Mouse (Mus musculus) lung, embryonic 14.5 days (tissue): ENCODE results near the gene Zbtb38. TPM values are rescaled to one million over a fixed set of nuclear protein-coding genes. Genes with fewer than 3 reads are reported as not detected.
"Not testable (repeated sequence)": the region's sequence is repeated elsewhere in the genome, so short reads cannot be mapped to it uniquely, and the experiment has no call there.

Experiments used
- ATAC-seq: fragments of 200-750 bp; cut with Nextera tagmentation; 2 replicates; pipeline ENCODE4 v1.8.0; 2017; ENCODE audit warnings: mild to moderate bottlenecking, moderate TSS enrichment, moderate library complexity; ENCODE audit not compliant: insufficient read depth
- DNase-seq: peaks from one replicate; pipeline ENCODE4 v3.0.0-alpha.2; 2015
- H3K27ac ChIP-seq: fragments of 300-500 bp; sonication (generic); 2 replicates; pipeline ENCODE4 v1.5.1; 2014; ENCODE audit warnings: low read depth, mild to moderate bottlenecking, moderate library complexity
- H3K27me3 ChIP-seq: fragments of 300-500 bp; sonication (generic); 2 replicates; pipeline ENCODE4 v1.6.1; 2014; ENCODE audit warnings: low read length, control low read depth; ENCODE audit not compliant: insufficient read depth
- H3K36me3 ChIP-seq: fragments of 300-500 bp; sonication (generic); 2 replicates; pipeline ENCODE4 v1.6.1; 2014; ENCODE audit warnings: control low read depth; ENCODE audit not compliant: insufficient read depth
- H3K4me1 ChIP-seq: fragments of 300-500 bp; sonication (generic); 2 replicates; pipeline ENCODE4 v1.6.1; 2014; ENCODE audit warnings: antibody characterized with exemption, control low read depth; ENCODE audit not compliant: insufficient read depth
- H3K4me2 ChIP-seq: fragments of 300-500 bp; sonication (generic); 2 replicates; pipeline ENCODE4 v1.6.1; 2014; ENCODE audit warnings: mild to moderate bottlenecking
- H3K4me3 ChIP-seq: fragments of 300-500 bp; sonication (generic); 2 replicates; pipeline ENCODE4 v1.5.1; 2014; ENCODE audit warnings: low read depth, low read length
- H3K9ac ChIP-seq: fragments of 300-500 bp; sonication (generic); 2 replicates; pipeline ENCODE4 v1.6.1; 2014
- H3K9me3 ChIP-seq: fragments of 300-500 bp; sonication (generic); 2 replicates; pipeline ENCODE4 v1.6.1; 2016; ENCODE audit warnings: low read depth, low read length, control low read depth
- CTCF ChIP-seq: IDR thresholded peaks from 2 replicates; pipeline ENCODE4 v1.5.1; 2016; ENCODE audit warnings: antibody characterized with exemption, low read depth
- WGBS: fragments of 180-500 bp; shearing (Covaris S2); extraction: QIAGEN DNeasy Blood & Tissue Kit; methylation state at CpG from one replicate; pipeline ENCODE4 v1.1.7; 2014; 5-methylcytosine and 5-hydroxymethylcytosine counted together
- polyA plus RNA-seq: library from polyadenylated mRNA; unstranded; fragments of >200 nt; fragmentation: Nextera tagmentation; extraction: Ambion mirVana; gene quantifications from 2 replicates; pipeline ENCODE4 v1.2.1, GENCODE M21; 2014

Zbtb38 gene
- polyA plus RNA-seq, 1 experiment from 2014 or later, result 24.5 TPM

DNA sequence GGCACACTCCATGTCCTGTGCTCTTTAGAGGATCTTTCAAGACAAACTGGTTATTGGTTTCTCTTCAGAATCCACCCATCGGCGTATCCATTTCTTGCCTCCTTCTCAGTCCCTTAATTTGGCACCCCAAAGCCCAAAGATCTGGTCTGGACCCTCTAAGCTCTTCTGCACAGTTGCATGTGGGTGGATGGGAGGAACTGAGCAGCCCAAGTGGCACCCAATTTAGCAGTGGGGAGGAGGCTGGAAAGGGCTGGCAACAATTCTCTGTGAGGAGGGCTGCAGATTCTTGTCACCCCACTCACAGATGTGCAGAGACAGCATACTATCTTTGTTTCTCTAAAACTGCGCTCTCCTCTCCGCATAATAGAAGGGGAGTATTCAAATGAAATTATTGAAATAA, 103.3 kb downstream of the Zbtb38 start:
- no peak overlapping the region for H3K4me3 ChIP-seq
- no peaks in the 10 kb centered on the region for H3K36me3 ChIP-seq
- no peak overlapping the region for H3K4me2 ChIP-seq
- no peaks in the 10 kb centered on the region for H3K9me3 ChIP-seq
- H3K27ac ChIP-seq, result no peak overlapping the region
- no peak for TF ChIP-seq CTCF
- DNase-seq (no peak), ATAC-seq (no peak)
- H3K4me1 ChIP-seq, result no peaks in the 10 kb centered on the region
- WGBS, result 87% methylated on average over 4 of the region's 4 CpGs
- H3K9ac ChIP-seq, result no peak overlapping the region
- no peaks in the 10 kb centered on the region for H3K27me3 ChIP-seq

DNA sequence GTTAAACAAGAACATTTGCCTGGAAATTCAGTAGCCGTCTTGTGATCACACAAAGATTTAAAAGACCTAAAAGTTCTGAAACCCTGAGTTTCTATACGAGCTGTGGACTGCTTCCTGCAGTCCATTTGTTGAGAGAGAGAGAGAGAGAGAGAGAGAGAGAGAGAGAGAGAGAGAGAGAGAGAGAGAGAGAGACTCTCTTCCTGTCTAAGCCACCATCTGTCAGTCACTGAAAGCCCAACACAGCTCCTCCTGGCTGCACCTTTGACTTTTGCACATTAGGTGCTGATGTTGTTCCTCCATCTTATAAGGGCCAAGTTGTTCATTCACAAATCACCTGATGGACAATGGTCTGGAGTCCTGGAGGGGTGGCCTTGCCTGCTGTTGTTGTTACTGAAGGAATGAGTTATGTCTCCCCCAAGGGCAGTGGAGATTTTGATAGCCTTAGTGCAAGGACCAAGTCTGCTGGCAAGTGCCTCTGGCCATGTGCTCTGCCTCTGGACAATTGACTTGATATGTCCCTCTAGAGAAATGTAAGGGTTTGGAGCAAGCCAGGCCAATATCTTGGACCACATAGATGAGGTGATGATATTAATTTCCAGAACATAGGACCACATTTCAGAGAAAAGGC, 105.8 kb downstream of the Zbtb38 start:
- Histone ChIP-seq H3K4me2 (no peak overlapping the region), H3K27me3 (no peaks in the 10 kb centered on the region), H3K27ac (no peak overlapping the region), H3K4me3 (no peak overlapping the region), H3K36me3 (no peaks in the 10 kb centered on the region), H3K4me1 (no peaks in the 10 kb centered on the region), H3K9me3 (no peaks in the 10 kb centered on the region), H3K9ac (no peak overlapping the region)
- TF ChIP-seq CTCF, result no peak
- 46% methylated on average over 2 of the region's 2 CpGs for WGBS
- DNase-seq (no peak), ATAC-seq (no peak)

DNA sequence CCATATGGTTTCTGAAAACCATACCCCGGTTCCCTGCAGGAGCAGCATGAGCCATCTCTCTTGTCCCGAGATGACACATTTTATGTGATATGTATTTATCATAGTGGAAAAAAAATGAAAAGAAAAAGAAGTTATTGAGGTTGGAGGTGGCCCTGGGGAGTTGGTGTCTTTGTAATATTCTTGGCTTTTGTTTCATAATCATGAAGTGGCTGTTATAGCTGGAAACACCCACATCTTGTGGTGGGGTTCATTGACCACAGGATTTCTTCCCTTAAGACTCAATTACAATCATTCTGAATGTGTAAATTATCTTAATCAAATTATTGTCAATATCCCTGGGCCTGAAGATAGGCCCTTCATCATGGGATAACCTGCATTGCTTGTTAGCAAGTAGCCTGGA, 107.8 kb downstream of the Zbtb38 start:
- Histone ChIP-seq H3K4me3 (no peak overlapping the region), H3K27ac (no peak overlapping the region), H3K36me3 (no peaks in the 10 kb centered on the region), H3K4me1 (no peaks in the 10 kb centered on the region), H3K4me2 (no peak overlapping the region), H3K27me3 (no peaks in the 10 kb centered on the region), H3K9ac (no peak overlapping the region), H3K9me3 (no peaks in the 10 kb centered on the region)
- TF ChIP-seq CTCF, result no peak
- DNase-seq (no peak), ATAC-seq (no peak)
- 79% methylated on average over 2 of the region's 2 CpGs for WGBS

DNA sequence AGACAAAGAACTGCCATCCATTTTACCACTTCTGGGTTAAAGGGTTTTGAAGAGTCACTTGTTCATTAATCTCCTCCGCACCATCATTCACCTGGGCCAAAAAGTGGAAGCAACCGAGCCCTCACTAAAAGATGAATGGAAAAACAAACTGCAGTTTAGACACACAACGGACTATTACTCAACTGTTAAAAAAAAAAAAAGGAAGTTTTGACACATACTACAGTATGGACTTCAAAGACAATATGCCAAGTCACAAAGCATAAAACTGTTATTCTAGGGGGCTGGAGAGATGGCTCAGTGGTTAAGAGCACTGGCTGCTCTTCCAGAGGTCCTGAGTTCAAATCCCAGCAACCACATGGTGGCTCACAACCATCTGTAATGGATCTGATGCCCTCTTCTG, 108.6 kb downstream of the Zbtb38 start:
- H3K9me3 ChIP-seq, H3K4me2 ChIP-seq, H3K36me3 ChIP-seq, H3K27me3 ChIP-seq, ATAC-seq, H3K4me3 ChIP-seq, H3K9ac ChIP-seq, DNase-seq, H3K27ac ChIP-seq, H3K4me1 ChIP-seq: not testable (repeated sequence)
- WGBS, result 75% methylated on average over 3 of the region's 3 CpGs

DNA sequence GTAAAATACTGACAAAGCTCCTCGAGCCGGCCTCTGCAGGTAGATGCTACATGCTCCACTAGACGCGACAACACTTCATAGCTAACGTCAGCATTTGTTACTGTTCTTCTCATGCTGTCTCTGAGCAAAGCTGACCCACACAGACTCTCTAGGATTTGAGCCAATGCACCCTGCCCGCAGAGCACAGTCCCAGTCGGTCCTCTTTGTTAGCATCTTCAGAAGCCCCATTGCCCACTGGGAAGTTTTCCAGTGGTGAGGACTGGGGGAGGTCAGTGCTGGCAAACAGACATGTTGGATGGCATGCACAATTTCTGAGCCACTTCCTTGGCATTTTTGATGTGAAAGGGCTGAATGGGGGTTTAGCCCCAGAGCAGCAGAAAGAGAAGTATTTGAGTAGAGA, 113.2 kb downstream of the Zbtb38 start:
- DNase-seq, result no peak
- Histone ChIP-seq H3K9ac (no peak overlapping the region), H3K4me1 (no peaks in the 10 kb centered on the region), H3K4me3 (no peak overlapping the region), H3K36me3 (no peaks in the 10 kb centered on the region), H3K27ac (no peak overlapping the region), H3K27me3 (no peaks in the 10 kb centered on the region), H3K4me2 (no peak overlapping the region), H3K9me3 (no peaks in the 10 kb centered on the region)
- TF ChIP-seq CTCF, result no peak
- no peak for ATAC-seq
- 91% methylated on average over 7 of the region's 7 CpGs for WGBS

DNA sequence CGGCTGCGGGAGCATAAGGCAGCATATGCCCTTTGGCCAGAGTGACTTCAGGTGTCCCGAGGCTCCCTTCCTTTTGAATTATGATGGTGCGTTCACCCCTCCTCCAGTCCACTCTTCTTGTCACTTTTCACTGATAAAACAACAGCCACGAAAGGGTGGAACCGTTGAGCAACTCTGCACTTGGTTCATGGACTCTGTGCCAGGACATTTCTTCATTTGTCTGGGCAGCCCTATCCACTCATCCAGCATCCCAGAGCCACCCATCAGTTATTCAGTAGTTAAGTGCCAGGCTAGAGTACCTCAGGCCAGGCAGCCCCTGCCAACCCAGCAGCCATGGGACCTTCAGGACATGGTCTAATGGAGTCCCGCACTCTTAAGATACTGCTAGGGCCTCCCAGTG, 114.1 kb downstream of the Zbtb38 start:
- H3K27ac ChIP-seq, result no peak overlapping the region
- 65% methylated on average over 7 of the region's 7 CpGs for WGBS
- H3K9ac ChIP-seq, result no peak overlapping the region
- ATAC-seq, result no peak
- no peaks in the 10 kb centered on the region for H3K27me3 ChIP-seq
- H3K4me2 ChIP-seq, result no peak overlapping the region
- DNase-seq, result no peak
- no peaks in the 10 kb centered on the region for H3K4me1 ChIP-seq
- no peak overlapping the region for H3K4me3 ChIP-seq
- no peaks in the 10 kb centered on the region for H3K36me3 ChIP-seq
- no peaks in the 10 kb centered on the region for H3K9me3 ChIP-seq
- no peak for TF ChIP-seq CTCF

- peaks cover under 1% of the 10 kb centered on the region; the same call in 1 of the 2 replicates for H3K4me1 ChIP-seq
- H3K27ac ChIP-seq, result no peak overlapping the region
- no peak for ATAC-seq
- no peaks in the 10 kb centered on the region for H3K27me3 ChIP-seq
- no peak for TF ChIP-seq CTCF
- H3K9me3 ChIP-seq, result no peaks in the 10 kb centered on the region
- no peak for DNase-seq
- H3K36me3 ChIP-seq, result no peaks in the 10 kb centered on the region
- no peak overlapping the region for H3K9ac ChIP-seq
- H3K4me2 ChIP-seq, result no peak overlapping the region
- H3K4me3 ChIP-seq, result no peak overlapping the region
- WGBS, result 64% methylated on average over 7 of the region's 7 CpGs
Measured at GRCm38 (mm10) chr9:96637157-96637548, 115.5 kb downstream of the Zbtb38 start.
